In the genomic region with DNA sequence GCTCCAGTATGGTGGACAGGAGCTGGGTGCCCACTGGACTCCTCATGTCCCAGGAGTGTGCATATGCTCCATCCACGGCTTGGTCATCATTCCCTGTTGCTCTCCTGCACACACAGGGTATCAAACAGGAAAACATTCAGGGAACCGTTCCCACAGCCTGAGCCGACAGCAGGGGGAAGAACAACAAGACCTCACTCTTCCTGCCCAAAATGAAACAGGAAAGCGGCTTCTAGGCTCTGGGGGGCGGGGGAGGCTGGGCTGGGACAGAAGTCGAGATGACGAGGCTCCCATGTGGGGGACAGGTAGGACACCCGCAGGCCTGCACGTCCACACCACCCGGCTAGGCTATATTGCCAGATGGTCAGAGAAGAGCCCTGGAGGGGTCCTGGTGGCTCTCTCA, we compare ENCODE assay signal across 11 mouse cellular contexts. TPM values are rescaled to one million over a fixed set of nuclear protein-coding genes. Genes with fewer than 3 reads are reported as not detected.
DNase-seq lines count a peak whose midpoint lies in the region; ATAC-seq and TF ChIP-seq lines count a peak whose summit lies in the region.
"Had no signal": no experiment of that assay in that cellular context is flagged by ENCODE, and none has a peak within 500 bp of the region (broad histone marks: within the 10 kb centered on the region; RNA-seq: fewer than 3 reads in every experiment).

No protein-coding gene starts in this region.

- WGBS in hindbrain, postnatal 0 days = 70% methylated on average over 10 of the region's 10 CpGs
- 66% methylated on average over 10 of the region's 10 CpGs for whole genome bisulfite sequencing in stomach, embryonic 15.5 days

- peaks cover 44% of the 10 kb centered on the region for H3K4me1 ChIP-seq in megakaryocyte, embryonic 14.5 days
- no peaks in the 10 kb centered on the region for H3K4me1 ChIP-seq in hindbrain, postnatal 0 days (ENCODE audit: insufficient read depth, low read length)
- H3K4me1 ChIP-seq in stomach, embryonic 15.5 days = peaks cover 9% of the 10 kb centered on the region

- DNase-seq in cerebellum, postnatal 25 days = peak; percentile 29 to 41
- no peak for DNase-seq in hindbrain, postnatal 0 days (ENCODE audit: low spot score)
- DNase-seq in left cerebral cortex, postnatal 36 days (ENCODE audit: low spot score in 2 of 2) = no peak
- DNase-seq: gastrocnemius, postnatal 10 days had no signal

- H3K4me3 ChIP-seq in megakaryocyte, embryonic 14.5 days (replicated peaks) = peak overlapping the region; percentile 64
- no peak overlapping the region for H3K4me3 ChIP-seq in hindbrain, postnatal 0 days (ENCODE audit: low read length)
- H3K4me3 ChIP-seq in stomach, embryonic 15.5 days (replicated peaks) = no peak overlapping the region

- TF ChIP-seq CTCF in hindbrain, postnatal 0 days (IDR thresholded peaks at IDR 0.05; ENCODE audit: low read depth) = no peak

- no peak overlapping the region for H3K4me2 ChIP-seq in hindbrain, postnatal 0 days (ENCODE audit: low read depth, low read length)
- no peak overlapping the region for H3K4me2 ChIP-seq in stomach, embryonic 15.5 days

- H3K27me3 ChIP-seq in megakaryocyte, embryonic 14.5 days (replicated peaks) = peaks cover 28% of the 10 kb centered on the region
- peaks cover 4% of the 10 kb centered on the region; the same call in 1 of the 2 replicates for H3K27me3 ChIP-seq in hindbrain, postnatal 0 days (ENCODE audit: insufficient read depth, low read length)
- H3K27me3 ChIP-seq in stomach, embryonic 15.5 days (replicated peaks) = no peaks in the 10 kb centered on the region

- peaks cover 3% of the 10 kb centered on the region for H3K36me3 ChIP-seq in megakaryocyte, embryonic 14.5 days (replicated peaks; ENCODE audit: low read length)
- H3K36me3 ChIP-seq in hindbrain, postnatal 0 days (ENCODE audit: insufficient read depth, low read length) = no peaks in the 10 kb centered on the region
- H3K36me3 ChIP-seq in stomach, embryonic 15.5 days = no peaks in the 10 kb centered on the region

- H3K9ac ChIP-seq in hindbrain, postnatal 0 days (replicated peaks; ENCODE audit: low read length) = no peak overlapping the region
- H3K9ac ChIP-seq in stomach, embryonic 15.5 days = no peak overlapping the region

- peak overlapping the region; percentile 11; the same call in 1 of the 2 replicates for H3K27ac ChIP-seq in hindbrain, postnatal 0 days
- peak overlapping the region; percentile 10; the same call in 1 of the 2 replicates for H3K27ac ChIP-seq in stomach, embryonic 15.5 days

- peaks cover 8% of the 10 kb centered on the region for H3K9me3 ChIP-seq in megakaryocyte, embryonic 14.5 days
- H3K9me3 ChIP-seq in hindbrain, postnatal 0 days (ENCODE audit: low read length) = no peaks in the 10 kb centered on the region
- no peaks in the 10 kb centered on the region for H3K9me3 ChIP-seq in stomach, embryonic 15.5 days

- intact Hi-C loops in left cerebral cortex, postnatal 36 days (cut with DNase I) = loop anchor here (5.0 kb wide), 1 partner anchor 34 kb away; no protein-coding TSS in a partner anchor

- ATAC-seq in cerebellum, adult (ENCODE audit: insufficient number of reproducible peaks, low FRiP score, low TSS enrichment) = no peak
- ATAC-seq in megakaryocyte, adult 5-6 weeks (ENCODE audit: poor library complexity, severe bottlenecking) = no peak
- no peak for ATAC-seq in hindbrain, postnatal 0 days
- no peak for ATAC-seq in stomach, embryonic 15.5 days (ENCODE audit: insufficient read depth, low FRiP score, low read depth)
- ATAC-seq in frontal cortex, adult (ENCODE audit: low TSS enrichment) = no peak

RNA-seq across cellular contexts. Expression of a gene that starts 10.9 kb away (rescaled TPM):
- polyA plus RNA-seq in megakaryocyte, embryonic 14.5 days (2012; ENCODE audit: insufficient read depth, low replicate concordance) = not detected in 2 replicates
- total RNA-seq in megakaryocyte, adult 5-6 weeks (2015) = 0.09 TPM in 1 of 2 replicates, not detected in the other
- not detected in 2 replicates for total RNA-seq in megakaryocyte, adult 5-6 weeks (2017)
- total RNA-seq in hindbrain, postnatal 0 days (2014; rRNA removed) = 4.2 and 4.3 TPM in 2 replicates
- polyA plus RNA-seq in hindbrain, postnatal 0 days (2015; fragmentation: Nextera tagmentation; extraction: Ambion mirVana) = 2.4 and 2.6 TPM in 2 replicates
- polyA plus RNA-seq in stomach, embryonic 15.5 days (2015; fragmentation: Nextera tagmentation; extraction: Ambion mirVana) = 7.0 and 8.7 TPM in 2 replicates
- 1 to 10 TPM; 3.2 to 3.8 TPM for total RNA-seq in left cerebral cortex, postnatal 36 days (2021)
- polyA plus RNA-seq: C2C12, myocyte had no signal

RNA-seq across cellular contexts. Expression of a gene that starts 14.6 kb away (rescaled TPM):
- 33.0 and 93.9 TPM in 2 replicates for polyA plus RNA-seq in megakaryocyte, embryonic 14.5 days (2012; ENCODE audit: insufficient read depth, low replicate concordance)
- total RNA-seq in megakaryocyte, adult 5-6 weeks (2015) = 0.39 and 1.1 TPM in 2 replicates
- 0.51 and 1.3 TPM in 2 replicates for total RNA-seq in megakaryocyte, adult 5-6 weeks (2017)
- 12.4 and 22.6 TPM in 2 replicates for total RNA-seq in hindbrain, postnatal 0 days (2014; rRNA removed)
- polyA plus RNA-seq in hindbrain, postnatal 0 days (2015; fragmentation: Nextera tagmentation; extraction: Ambion mirVana) = 11.4 and 12.6 TPM in 2 replicates
- polyA plus RNA-seq in stomach, embryonic 15.5 days (2015; fragmentation: Nextera tagmentation; extraction: Ambion mirVana) = 1.6 TPM in 2 replicates
- 1 to 10 TPM; 8.2 to 8.9 TPM for total RNA-seq in left cerebral cortex, postnatal 36 days (2021)

RNA-seq across cellular contexts. Expression of a gene that starts 47.9 kb away (rescaled TPM):
- polyA plus RNA-seq in megakaryocyte, embryonic 14.5 days (2012; ENCODE audit: insufficient read depth, low replicate concordance) = 8.8 and 11.1 TPM in 2 replicates
- total RNA-seq in megakaryocyte, adult 5-6 weeks (2015) = 8.9 and 9.0 TPM in 2 replicates
- total RNA-seq in megakaryocyte, adult 5-6 weeks (2017) = 19.6 and 21.2 TPM in 2 replicates
- total RNA-seq in hindbrain, postnatal 0 days (2014; rRNA removed) = 32.7 and 34.0 TPM in 2 replicates
- 18.3 and 20.5 TPM in 2 replicates for polyA plus RNA-seq in hindbrain, postnatal 0 days (2015; fragmentation: Nextera tagmentation; extraction: Ambion mirVana)
- polyA plus RNA-seq in stomach, embryonic 15.5 days (2015; fragmentation: Nextera tagmentation; extraction: Ambion mirVana) = 16.4 and 18.0 TPM in 2 replicates
- 10 to 100 TPM; 47.7 to 50.1 TPM for total RNA-seq in left cerebral cortex, postnatal 36 days (2021)

Comparison
In these comparisons a context has a peak if more than half of its experiments do, and no peak if none do; other contexts are left out.
1. DNase-seq: peak in cerebellum, postnatal 25 days (2 of 2); none in hindbrain, postnatal 0 days (single experiment) and left cerebral cortex, postnatal 36 days (0 of 2).